Mouse (Mus musculus): ENCODE measurements around the gene Slc36a4. TPM values are rescaled to one million over a fixed set of nuclear protein-coding genes. Genes with fewer than 3 reads are reported as not detected.

Slc36a4 gene
- total RNA-seq, 2 experiments from 2014 or later: 50.4 to 51.9 TPM

GRCm38 (mm10) chr9:15720556-15720955 lies 11.0 kb downstream of the Slc36a4 start:
- intact Hi-C loops (cut with DNase I): no loop called here

DNA sequence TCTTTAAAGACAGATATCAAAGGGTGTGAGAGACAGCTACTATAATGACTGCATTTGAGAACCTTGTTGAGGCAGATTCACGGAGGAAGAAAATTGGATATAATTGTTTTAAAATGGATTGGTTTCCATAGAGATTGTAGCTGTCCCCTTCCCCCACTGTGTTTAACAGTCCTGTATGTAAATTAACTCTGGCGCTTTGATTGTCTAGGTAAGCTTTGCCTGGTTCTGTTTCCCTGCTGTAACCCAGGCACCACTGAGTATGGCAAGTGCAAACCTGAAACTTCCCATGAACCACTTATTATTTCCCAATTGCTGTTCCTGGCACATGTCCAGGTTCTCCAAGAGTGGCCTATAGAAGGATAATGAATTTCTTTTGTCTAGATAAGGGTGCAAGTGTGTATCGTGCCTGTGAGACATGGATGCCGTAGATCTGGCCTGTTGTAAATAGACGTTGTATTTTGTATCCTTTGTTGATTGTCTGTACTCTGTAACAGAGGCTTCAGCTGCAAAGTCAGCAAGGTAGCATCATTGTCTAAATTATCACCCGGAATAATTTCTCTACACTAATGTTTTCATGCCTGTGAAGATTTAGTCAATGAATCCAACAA lies 11.8 kb downstream of the Slc36a4 start:
- intact Hi-C loops (cut with DNase I): no loop called here

More at GRCm38 (mm10) chr9:15720556-15720955, 11.0 kb downstream of the Slc36a4 start:
- DNase-seq (ENCODE audit: extremely low spot score in 1 of 2, low spot score in 2 of 2): no peak

DNA sequence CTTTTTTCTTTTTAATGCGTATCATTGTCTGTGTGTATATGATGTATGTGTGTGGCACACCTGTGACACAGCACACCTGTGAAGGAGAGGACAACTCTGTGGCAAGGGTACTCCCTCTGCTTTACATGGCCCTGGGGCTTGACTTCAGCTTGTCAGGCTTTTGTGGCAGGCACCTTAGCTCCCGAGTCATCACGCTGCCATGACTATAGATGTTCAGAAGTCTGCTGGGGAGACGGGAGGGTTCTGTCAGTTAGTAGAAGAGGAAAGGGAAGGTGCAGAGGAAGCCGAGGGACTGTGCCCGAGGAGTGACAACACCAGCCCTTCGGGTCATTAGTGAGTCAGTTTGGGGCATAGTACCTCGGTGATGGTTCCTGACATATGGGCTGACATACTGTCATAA lies 13.0 kb downstream of the Slc36a4 start:
- intact Hi-C loops (cut with DNase I): no loop called here

More for the DNA sequence above, 11.8 kb downstream of the Slc36a4 start:
- no peak for DNase-seq (ENCODE audit: extremely low spot score in 1 of 2, low spot score in 2 of 2)

GRCm38 (mm10) chr9:15727168-15727567 lies 17.6 kb downstream of the Slc36a4 start:
- intact Hi-C loops (cut with DNase I): no loop called here
- no peak for DNase-seq (ENCODE audit: extremely low spot score in 1 of 2, low spot score in 2 of 2)

More for the DNA sequence above, 13.0 kb downstream of the Slc36a4 start:
- no peak for DNase-seq (ENCODE audit: extremely low spot score in 1 of 2, low spot score in 2 of 2)

DNA sequence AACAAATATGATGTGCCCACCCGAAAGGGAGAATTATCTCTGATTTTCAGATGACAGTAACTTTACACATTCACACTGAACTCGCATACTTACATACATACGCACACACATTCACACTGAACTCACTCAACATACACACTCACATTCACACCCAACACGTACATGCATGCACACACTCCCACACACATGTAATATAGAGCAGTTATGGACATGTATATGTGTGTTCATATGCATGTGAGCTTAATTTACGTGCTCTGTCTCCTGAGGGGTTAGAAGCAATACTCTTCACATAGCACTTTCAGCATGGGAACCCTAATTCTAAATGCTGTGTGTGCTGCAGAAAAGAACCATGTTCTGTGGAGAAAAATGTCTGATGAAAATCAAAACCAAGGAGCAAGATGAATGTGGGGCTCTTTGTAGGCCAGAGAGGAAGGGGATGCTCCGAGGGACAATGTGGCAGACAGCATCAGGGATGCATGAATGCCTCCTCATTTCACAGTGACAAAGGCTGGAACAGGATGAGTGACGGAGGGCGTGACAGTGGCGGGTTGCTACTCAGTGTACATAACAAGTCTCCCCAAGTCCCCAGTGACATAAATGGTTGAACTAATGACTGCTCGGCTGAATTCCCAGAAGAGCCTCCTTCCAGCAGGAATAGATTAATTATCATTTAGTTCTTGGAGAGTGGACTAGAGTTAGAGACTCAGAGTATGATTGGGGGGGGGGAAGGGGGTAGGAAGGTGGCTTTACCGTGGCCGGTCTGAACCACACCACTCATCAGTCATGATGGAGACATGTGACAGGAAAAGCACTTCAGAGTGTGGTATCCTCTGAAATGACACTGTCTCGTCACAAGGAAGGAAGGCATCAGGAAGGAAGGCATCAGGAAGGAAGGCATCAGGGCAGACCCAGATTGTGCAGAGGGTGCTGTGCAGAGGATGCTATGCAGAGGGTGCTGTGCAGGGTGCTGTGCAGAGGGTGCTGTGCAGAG lies 22.5 kb downstream of the Slc36a4 start:
- no peak for DNase-seq (ENCODE audit: extremely low spot score in 1 of 2, low spot score in 2 of 2)
- intact Hi-C loops (cut with DNase I): no loop called here

GRCm38 (mm10) chr9:15734056-15734866 lies 24.7 kb downstream of the Slc36a4 start:
- no peak for DNase-seq (ENCODE audit: extremely low spot score in 1 of 2, low spot score in 2 of 2)
- intact Hi-C loops (cut with DNase I): no loop called here

DNA sequence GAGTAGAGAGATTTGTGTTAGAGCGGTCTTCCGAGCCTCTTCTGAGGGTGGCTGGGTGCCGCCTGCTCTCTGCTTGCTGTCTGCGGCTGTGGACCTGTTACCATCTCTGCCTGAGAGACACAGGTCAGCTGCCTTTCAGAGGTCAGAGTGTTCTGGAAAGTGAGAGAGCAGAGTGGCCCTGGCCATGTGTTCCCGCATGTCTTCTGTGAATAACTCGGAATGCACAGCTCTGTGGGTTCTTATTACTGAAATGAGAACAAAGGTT lies 25.3 kb downstream of the Slc36a4 start:
- intact Hi-C loops (cut with DNase I): no loop called here
- DNase-seq (ENCODE audit: extremely low spot score in 1 of 2, low spot score in 2 of 2): no peak

- DNase-seq (ENCODE audit: extremely low spot score in 1 of 2, low spot score in 2 of 2): no peak
- intact Hi-C loops (cut with DNase I): no loop called here
Measured at GRCm38 (mm10) chr9:15737522-15737921, 28.0 kb downstream of the Slc36a4 start.

GRCm38 (mm10) chr9:15741428-15741827 lies 31.9 kb downstream of the Slc36a4 start:
- DNase-seq (ENCODE audit: extremely low spot score in 1 of 2, low spot score in 2 of 2): no peak
- intact Hi-C loops (cut with DNase I): no loop called here

- no peak for DNase-seq (ENCODE audit: extremely low spot score in 1 of 2, low spot score in 2 of 2)
- intact Hi-C loops (cut with DNase I): no loop called here
Measured at GRCm38 (mm10) chr9:15741931-15742330, 32.4 kb downstream of the Slc36a4 start.

- DNase-seq (ENCODE audit: extremely low spot score in 1 of 2, low spot score in 2 of 2): no peak
- intact Hi-C loops (cut with DNase I): no loop called here
Measured at GRCm38 (mm10) chr9:15745985-15746607, 36.6 kb downstream of the Slc36a4 start.

DNA sequence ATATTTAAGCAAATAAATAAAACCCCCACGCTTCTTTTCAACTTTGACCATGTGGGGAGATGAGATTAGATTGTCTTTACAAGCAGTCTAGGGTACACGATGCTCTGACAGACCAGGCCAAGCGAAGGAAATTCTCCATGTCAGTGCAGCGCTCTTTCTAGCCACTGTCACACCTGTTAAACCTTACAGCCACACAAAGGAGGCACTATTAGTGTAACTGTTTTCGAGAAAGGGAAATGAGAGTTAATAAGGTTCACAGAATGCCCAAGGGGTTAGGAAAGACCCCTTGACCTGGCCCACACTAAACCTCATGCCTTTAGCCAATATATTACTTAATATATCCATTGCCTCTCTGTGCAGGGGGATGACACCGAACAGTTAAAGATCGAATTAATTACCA lies 37.1 kb downstream of the Slc36a4 start:
- intact Hi-C loops (cut with DNase I): no loop called here
- DNase-seq (ENCODE audit: extremely low spot score in 1 of 2, low spot score in 2 of 2): no peak

DNA sequence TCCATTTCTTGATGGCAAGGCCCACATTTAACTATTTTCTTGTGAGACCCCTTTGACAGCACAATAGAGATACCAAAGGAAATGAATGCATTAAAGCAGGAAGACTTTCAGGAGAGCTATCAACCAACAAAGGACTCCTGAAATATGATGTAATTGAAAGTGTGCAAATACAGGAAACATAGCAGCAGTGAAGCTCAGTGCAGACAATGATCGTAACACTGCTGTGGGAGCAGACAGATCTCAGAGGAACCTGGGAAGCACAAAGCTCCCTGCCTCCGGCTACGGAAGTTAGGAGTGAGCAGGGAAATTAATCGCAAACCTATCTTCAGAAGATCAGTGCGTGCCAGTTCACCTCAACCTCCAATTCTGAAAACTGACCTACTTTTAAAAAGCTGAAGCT lies 38.8 kb downstream of the Slc36a4 start:
- intact Hi-C loops (cut with DNase I): no loop called here
- DNase-seq (ENCODE audit: extremely low spot score in 1 of 2, low spot score in 2 of 2): no peak

DNA sequence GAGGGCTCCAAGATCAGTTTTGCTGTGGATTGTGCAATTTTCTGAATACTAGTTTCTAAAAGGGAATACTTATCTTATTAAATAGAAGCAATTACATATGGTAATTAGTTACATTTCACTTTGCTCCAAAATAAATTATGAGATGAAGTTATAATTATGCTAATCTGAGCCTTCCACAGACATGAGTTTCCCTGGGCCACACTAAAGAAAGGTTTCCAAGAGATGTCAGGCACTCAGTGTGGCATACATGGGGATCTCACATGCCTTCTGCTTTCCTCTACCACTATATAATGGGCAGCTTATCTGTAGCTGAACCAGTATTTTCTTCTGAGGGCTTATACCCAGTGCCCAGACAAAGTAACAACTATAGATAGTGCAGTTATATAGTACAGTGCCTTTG lies 49.8 kb downstream of the Slc36a4 start:
- DNase-seq (ENCODE audit: extremely low spot score in 1 of 2, low spot score in 2 of 2): no peak
- intact Hi-C loops (cut with DNase I): no loop called here

DNA sequence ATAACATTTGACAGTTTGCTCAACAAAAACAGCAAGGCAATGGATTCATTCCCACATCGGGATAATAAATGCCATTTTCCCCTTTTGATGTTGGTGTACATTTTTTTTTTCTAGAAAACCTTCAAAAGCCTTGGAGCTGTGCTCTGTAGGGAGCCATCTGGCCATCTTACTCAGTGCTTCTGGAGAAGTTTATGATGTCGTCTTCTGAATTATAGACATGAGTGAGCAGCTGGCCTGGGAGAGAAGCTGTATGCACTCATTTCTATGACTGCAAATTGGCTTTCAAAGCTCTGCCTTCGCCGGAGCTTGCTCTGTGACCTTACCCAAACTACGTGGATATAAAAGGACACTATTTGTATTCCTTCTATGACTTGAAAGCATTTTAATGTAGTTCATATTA lies 56.8 kb downstream of the Slc36a4 start:
- DNase-seq (ENCODE audit: extremely low spot score in 1 of 2, low spot score in 2 of 2): no peak
- intact Hi-C loops (cut with DNase I): no loop called here

- intact Hi-C loops (cut with DNase I): no loop called here
- DNase-seq (ENCODE audit: extremely low spot score in 1 of 2, low spot score in 2 of 2): no peak
Measured at GRCm38 (mm10) chr9:15766821-15767220, 57.3 kb downstream of the Slc36a4 start.

GRCm38 (mm10) chr9:15772766-15773165 lies 63.2 kb downstream of the Slc36a4 start:
- DNase-seq (ENCODE audit: extremely low spot score in 1 of 2, low spot score in 2 of 2): no peak
- intact Hi-C loops (cut with DNase I): no loop called here

- no peak for DNase-seq (ENCODE audit: extremely low spot score in 1 of 2, low spot score in 2 of 2)
- intact Hi-C loops (cut with DNase I): no loop called here
Measured at GRCm38 (mm10) chr9:15773426-15773825, 63.9 kb downstream of the Slc36a4 start.

GRCm38 (mm10) chr9:15774911-15775310 lies 65.4 kb downstream of the Slc36a4 start:
- intact Hi-C loops (cut with DNase I): no loop called here
- no peak for DNase-seq (ENCODE audit: extremely low spot score in 1 of 2, low spot score in 2 of 2)
